Mouse (Mus musculus): Measurements from ENCODE around the gene Gm20388. TPM values are rescaled to one million over a fixed set of nuclear protein-coding genes. Genes with fewer than 3 reads are reported as not detected.

Gene Gm20388
- polyA plus RNA-seq, 1 experiment: 28.1 TPM

- Histone ChIP-seq H3K36me3 (ENCODE audit: control insufficient read depth, insufficient read depth, low read length, poor library complexity, severe bottlenecking) (peaks cover 70% of the 10 kb centered on the region), H3K9me3 (replicated peaks; ENCODE audit: control insufficient read depth, insufficient read depth, low read length, poor library complexity, severe bottlenecking) (no peaks in the 10 kb centered on the region)
Observed at GRCm38 (mm10) chr8:121885001-121885400, 1974.4 kb downstream of the Gm20388 start.

GRCm38 (mm10) chr8:121885433-121885832 lies 1974.8 kb downstream of the Gm20388 start:
- no peak overlapping the region for H3K9ac ChIP-seq (ENCODE audit: low read depth, poor library complexity, severe bottlenecking)
- no peaks in the 10 kb centered on the region for H3K27me3 ChIP-seq (ENCODE audit: control insufficient read depth, insufficient read depth, low read length, poor library complexity, severe bottlenecking)
- peaks cover 10% of the 10 kb centered on the region for H3K4me1 ChIP-seq (ENCODE audit: control insufficient read depth, insufficient read depth, low read length)
- no peak overlapping the region for H3K27ac ChIP-seq (ENCODE audit: insufficient read depth, low read length)
- no peak overlapping the region for H3K4me3 ChIP-seq (ENCODE audit: low read depth, low read length)
- TF ChIP-seq EP300 (IDR thresholded peaks at IDR 0.05; ENCODE audit: insufficient read depth, low read depth, low read length): no peak
- no peak for TF ChIP-seq CTCF (IDR thresholded peaks at IDR 0.05; ENCODE audit: low read depth, low read length)
- no peak for TF ChIP-seq POLR2A (IDR thresholded peaks at IDR 0.05; ENCODE audit: insufficient read depth, low read length)
- H3K9me3 ChIP-seq (replicated peaks; ENCODE audit: control insufficient read depth, insufficient read depth, low read length, poor library complexity, severe bottlenecking): no peaks in the 10 kb centered on the region
- peaks cover 72% of the 10 kb centered on the region for H3K36me3 ChIP-seq (ENCODE audit: control insufficient read depth, insufficient read depth, low read length, poor library complexity, severe bottlenecking)

More at GRCm38 (mm10) chr8:121885001-121885400, 1974.4 kb downstream of the Gm20388 start:
- H3K9ac ChIP-seq (ENCODE audit: low read depth, poor library complexity, severe bottlenecking): no peak overlapping the region
- H3K4me3 ChIP-seq (ENCODE audit: low read depth, low read length): no peak overlapping the region
- TF ChIP-seq EP300 (IDR thresholded peaks at IDR 0.05; ENCODE audit: insufficient read depth, low read depth, low read length) (no peak), CTCF (IDR thresholded peaks at IDR 0.05; ENCODE audit: low read depth, low read length) (no peak), POLR2A (IDR thresholded peaks at IDR 0.05; ENCODE audit: insufficient read depth, low read length) (no peak)
- no peak overlapping the region for H3K27ac ChIP-seq (ENCODE audit: insufficient read depth, low read length)
- H3K27me3 ChIP-seq (ENCODE audit: control insufficient read depth, insufficient read depth, low read length, poor library complexity, severe bottlenecking): no peaks in the 10 kb centered on the region
- peaks cover 10% of the 10 kb centered on the region for H3K4me1 ChIP-seq (ENCODE audit: control insufficient read depth, insufficient read depth, low read length)

- Histone ChIP-seq H3K4me1 (ENCODE audit: control insufficient read depth, insufficient read depth, low read length) (peaks cover 3% of the 10 kb centered on the region), H3K27me3 (ENCODE audit: control insufficient read depth, insufficient read depth, low read length, poor library complexity, severe bottlenecking) (no peaks in the 10 kb centered on the region), H3K9ac (ENCODE audit: low read depth, poor library complexity, severe bottlenecking) (no peak overlapping the region), H3K36me3 (ENCODE audit: control insufficient read depth, insufficient read depth, low read length, poor library complexity, severe bottlenecking) (peaks cover 82% of the 10 kb centered on the region), H3K9me3 (replicated peaks; ENCODE audit: control insufficient read depth, insufficient read depth, low read length, poor library complexity, severe bottlenecking) (no peaks in the 10 kb centered on the region), H3K4me3 (ENCODE audit: low read depth, low read length) (no peak overlapping the region), H3K27ac (ENCODE audit: insufficient read depth, low read length) (no peak overlapping the region)
- TF ChIP-seq CTCF (IDR thresholded peaks at IDR 0.05; ENCODE audit: low read depth, low read length) (no peak), EP300 (IDR thresholded peaks at IDR 0.05; ENCODE audit: insufficient read depth, low read depth, low read length) (peak; percentile 74)
Observed at GRCm38 (mm10) chr8:121887547-121887946, 1976.9 kb downstream of the Gm20388 start.

GRCm38 (mm10) chr8:121889317-121889716 lies 1978.7 kb downstream of the Gm20388 start:
- H3K4me1 ChIP-seq (ENCODE audit: control insufficient read depth, insufficient read depth, low read length): no peaks in the 10 kb centered on the region
- H3K27ac ChIP-seq (ENCODE audit: insufficient read depth, low read length): no peak overlapping the region
- no peaks in the 10 kb centered on the region for H3K9me3 ChIP-seq (replicated peaks; ENCODE audit: control insufficient read depth, insufficient read depth, low read length, poor library complexity, severe bottlenecking)
- H3K9ac ChIP-seq (ENCODE audit: low read depth, poor library complexity, severe bottlenecking): no peak overlapping the region
- H3K27me3 ChIP-seq (ENCODE audit: control insufficient read depth, insufficient read depth, low read length, poor library complexity, severe bottlenecking): no peaks in the 10 kb centered on the region
- no peak overlapping the region for H3K4me3 ChIP-seq (ENCODE audit: low read depth, low read length)
- peaks cover 83% of the 10 kb centered on the region for H3K36me3 ChIP-seq (ENCODE audit: control insufficient read depth, insufficient read depth, low read length, poor library complexity, severe bottlenecking)
- no peak for TF ChIP-seq EP300 (IDR thresholded peaks at IDR 0.05; ENCODE audit: insufficient read depth, low read depth, low read length)

- Histone ChIP-seq H3K9me3 (replicated peaks; ENCODE audit: control insufficient read depth, insufficient read depth, low read length, poor library complexity, severe bottlenecking) (no peaks in the 10 kb centered on the region), H3K4me1 (ENCODE audit: control insufficient read depth, insufficient read depth, low read length) (no peaks in the 10 kb centered on the region), H3K27me3 (ENCODE audit: control insufficient read depth, insufficient read depth, low read length, poor library complexity, severe bottlenecking) (no peaks in the 10 kb centered on the region), H3K36me3 (ENCODE audit: control insufficient read depth, insufficient read depth, low read length, poor library complexity, severe bottlenecking) (peaks cover 83% of the 10 kb centered on the region), H3K4me3 (ENCODE audit: low read depth, low read length) (no peak overlapping the region), H3K27ac (ENCODE audit: insufficient read depth, low read length) (no peak overlapping the region), H3K9ac (ENCODE audit: low read depth, poor library complexity, severe bottlenecking) (no peak overlapping the region)
- TF ChIP-seq POLR2A (IDR thresholded peaks at IDR 0.05; ENCODE audit: insufficient read depth, low read length) (no peak), EP300 (IDR thresholded peaks at IDR 0.05; ENCODE audit: insufficient read depth, low read depth, low read length) (no peak), CTCF (IDR thresholded peaks at IDR 0.05; ENCODE audit: low read depth, low read length) (no peak)
Observed at GRCm38 (mm10) chr8:121889810-121890785, 1979.5 kb downstream of the Gm20388 start.

GRCm38 (mm10) chr8:121892875-121893274 lies 1982.2 kb downstream of the Gm20388 start:
- Histone ChIP-seq H3K27me3 (ENCODE audit: control insufficient read depth, insufficient read depth, low read length, poor library complexity, severe bottlenecking) (no peaks in the 10 kb centered on the region), H3K9ac (ENCODE audit: low read depth, poor library complexity, severe bottlenecking) (no peak overlapping the region), H3K4me1 (ENCODE audit: control insufficient read depth, insufficient read depth, low read length) (peaks cover 10% of the 10 kb centered on the region), H3K4me3 (ENCODE audit: low read depth, low read length) (no peak overlapping the region), H3K36me3 (ENCODE audit: control insufficient read depth, insufficient read depth, low read length, poor library complexity, severe bottlenecking) (peaks cover 83% of the 10 kb centered on the region), H3K27ac (ENCODE audit: insufficient read depth, low read length) (no peak overlapping the region), H3K9me3 (replicated peaks; ENCODE audit: control insufficient read depth, insufficient read depth, low read length, poor library complexity, severe bottlenecking) (no peaks in the 10 kb centered on the region)
- TF ChIP-seq POLR2A (IDR thresholded peaks at IDR 0.05; ENCODE audit: insufficient read depth, low read length): no peak
- TF ChIP-seq CTCF (IDR thresholded peaks at IDR 0.05; ENCODE audit: low read depth, low read length): no peak
- no peak for TF ChIP-seq EP300 (IDR thresholded peaks at IDR 0.05; ENCODE audit: insufficient read depth, low read depth, low read length)

Data from ES-Bruce4 (cell line).